Mouse (Mus musculus) CH12.LX (cell line): ENCODE results near the gene Tnnc2. TPM values are rescaled to one million over a fixed set of nuclear protein-coding genes. Genes with fewer than 3 reads are reported as not detected.

Experiments
- DNase-seq: peaks from one replicate; pipeline ENCODE4 v3.0.0-alpha.2; 2013; ENCODE audit errors: extremely low read depth
- H3K27ac ChIP-seq: 2 replicates; pipeline ENCODE4 v1.5.1; 2012; ENCODE audit warnings: low read depth, mild to moderate bottlenecking, control low read depth, moderate library complexity; ENCODE audit not compliant: insufficient read depth
- H3K27me3 ChIP-seq: replicated peaks from 2 replicates; pipeline ENCODE3; 2012; ENCODE audit warnings: inconsistent platforms
- H3K36me3 ChIP-seq, 2 experiments: replicated peaks in 1 of 2; 2 replicates each; pipeline versions ENCODE3 to v1.6.1; 2012; ENCODE audit warnings: inconsistent platforms in 1 of 2, low read length in 1 of 2, mild to moderate bottlenecking in 1 of 2, mixed read lengths in 1 of 2, moderate library complexity in 1 of 2; ENCODE audit not compliant: control insufficient read depth in 1 of 2, insufficient read depth in 1 of 2
- H3K4me1 ChIP-seq, 2 experiments: 2 replicates each; pipeline ENCODE4 v1.6.1; 2012; ENCODE audit warnings: inconsistent platforms in 1 of 2, moderate library complexity in 1 of 2; ENCODE audit not compliant: insufficient read depth in 2 of 2, control insufficient read depth in 1 of 2
- H3K4me2 ChIP-seq: 2 replicates; pipeline ENCODE4 v1.6.1; 2012; ENCODE audit warnings: low read depth, mild to moderate bottlenecking, control low read depth; ENCODE audit not compliant: poor library complexity, insufficient read depth, severe bottlenecking
- H3K4me3 ChIP-seq, 3 experiments: fragments of 150-350 bp in 1 of 3; sonication (generic) in 1 of 3; replicated peaks in 1 of 3; 2 replicates each; pipeline versions ENCODE3 to v1.5.1; 2011 to 2012; ENCODE audit warnings: low read depth in 2 of 3, low read length in 2 of 3, mild to moderate bottlenecking in 2 of 3, moderate library complexity in 2 of 3, control low read depth in 1 of 3, improper control_type of control experiment in 1 of 3, inconsistent platforms in 1 of 3, mixed read lengths in 1 of 3; ENCODE audit not compliant: poor library complexity in 1 of 3
- H3K79me2 ChIP-seq: replicated peaks from 2 replicates; pipeline ENCODE4 v1.6.1; 2012; ENCODE audit warnings: mild to moderate bottlenecking, moderate library complexity; ENCODE audit not compliant: control insufficient read depth, poor library complexity, insufficient read depth, severe bottlenecking; ENCODE audit errors: extremely low read depth
- H3K9ac ChIP-seq: 2 replicates; pipeline ENCODE4 v1.6.1; 2012; ENCODE audit warnings: low read depth, mild to moderate bottlenecking, control low read depth, moderate library complexity; ENCODE audit not compliant: insufficient read depth
- H3K9me3 ChIP-seq: replicated peaks from 2 replicates; pipeline ENCODE3; 2012; ENCODE audit warnings: low read length, inconsistent platforms, mixed read lengths
- CHD2 ChIP-seq: IDR thresholded peaks from 2 replicates; pipeline ENCODE4 v1.6.1; 2011; ENCODE audit warnings: low read length, improper control_type of control experiment
- CTCF ChIP-seq, 2 experiments: IDR thresholded peaks in 1 of 2; conservative IDR thresholded peaks in 1 of 2; 2 replicates each; pipeline ENCODE4 v1.5.1; 2011 to 2012; ENCODE audit warnings: low read depth in 2 of 2, low read length in 2 of 2, improper control_type of control experiment in 1 of 2, inconsistent platforms in 1 of 2, mild to moderate bottlenecking in 1 of 2, moderate library complexity in 1 of 2
- E2F4 ChIP-seq: IDR thresholded peaks from 2 replicates; pipeline ENCODE4 v1.6.1; 2011; ENCODE audit warnings: low read depth, low read length, improper control_type of control experiment; ENCODE audit not compliant: insufficient replicate concordance
- ELF1 ChIP-seq: IDR thresholded peaks from 2 replicates; pipeline ENCODE4 v1.6.1; 2014; ENCODE audit warnings: low read depth, mild to moderate bottlenecking, inconsistent platforms, low read length, improper control_type of control experiment
- EP300 ChIP-seq: IDR thresholded peaks from 2 replicates; pipeline ENCODE4 v1.6.1; 2011; ENCODE audit warnings: low read length, improper control_type of control experiment
- GABPA ChIP-seq: IDR thresholded peaks from 2 replicates; pipeline ENCODE4 v1.6.1; 2012; ENCODE audit warnings: low read depth, low read length, improper control_type of control experiment, inconsistent platforms; ENCODE audit not compliant: insufficient replicate concordance
- JUND ChIP-seq: conservative IDR thresholded peaks from 2 replicates; pipeline ENCODE4 v1.6.1; 2011; ENCODE audit warnings: low read depth, low read length, improper control_type of control experiment
- KAT2A ChIP-seq: IDR thresholded peaks from 2 replicates; pipeline ENCODE4 v1.6.1; 2012; ENCODE audit warnings: low read length, improper control_type of control experiment, inconsistent platforms; ENCODE audit not compliant: insufficient replicate concordance
- MAX ChIP-seq: IDR thresholded peaks from 2 replicates; pipeline ENCODE4 v1.6.1; 2011; ENCODE audit warnings: low read length, improper control_type of control experiment
- MAZ ChIP-seq: IDR thresholded peaks from 2 replicates; pipeline ENCODE4 v1.6.1; 2012; ENCODE audit warnings: low read depth, mild to moderate bottlenecking, inconsistent platforms, low read length, improper control_type of control experiment, moderate library complexity
- MEF2A ChIP-seq: IDR thresholded peaks from 2 replicates; pipeline ENCODE4 v1.6.1; 2014; ENCODE audit warnings: low read depth, mild to moderate bottlenecking, inconsistent platforms, low read length, improper control_type of control experiment, borderline replicate concordance
- MXI1 ChIP-seq: IDR thresholded peaks from 2 replicates; pipeline ENCODE4 v1.6.1; 2011; ENCODE audit warnings: mild to moderate bottlenecking, low read depth, low read length, improper control_type of control experiment
- NELFE ChIP-seq: IDR thresholded peaks from 2 replicates; pipeline ENCODE4 v1.6.1; 2011; ENCODE audit warnings: low read depth, low read length, improper control_type of control experiment
- PAX5 ChIP-seq: IDR thresholded peaks from 2 replicates; pipeline ENCODE4 v1.6.1; 2012; ENCODE audit warnings: low read length, inconsistent platforms, mixed read lengths
- POLR2A ChIP-seq: IDR thresholded peaks from 2 replicates; pipeline ENCODE4 v1.6.1; 2011; ENCODE audit warnings: low read depth, mild to moderate bottlenecking, improper control_type of control experiment, low read length
- POLR2AphosphoS2 ChIP-seq: IDR thresholded peaks from 2 replicates; pipeline ENCODE4 v1.6.1; 2011; ENCODE audit warnings: low read depth, low read length, improper control_type of control experiment
- RCOR1 ChIP-seq: conservative IDR thresholded peaks from 2 replicates; pipeline ENCODE4 v1.6.1; 2012; ENCODE audit warnings: low read depth, mild to moderate bottlenecking, inconsistent platforms, low read length, improper control_type of control experiment
- SIN3A ChIP-seq: IDR thresholded peaks from 2 replicates; pipeline ENCODE4 v1.6.1; 2012; ENCODE audit warnings: low read length, improper control_type of control experiment, inconsistent platforms
- SMC3 ChIP-seq: IDR thresholded peaks from 2 replicates; pipeline ENCODE4 v1.6.1; 2011; ENCODE audit warnings: low read depth, low read length, improper control_type of control experiment
- USF1 ChIP-seq: IDR thresholded peaks from 2 replicates; pipeline ENCODE4 v1.6.1; 2014; ENCODE audit warnings: low read depth, mild to moderate bottlenecking, inconsistent platforms, low read length, improper control_type of control experiment
- USF2 ChIP-seq: conservative IDR thresholded peaks from 2 replicates; pipeline ENCODE4 v1.6.1; 2011; ENCODE audit warnings: low read depth, low read length, improper control_type of control experiment
- ZC3H11A ChIP-seq: IDR thresholded peaks from 2 replicates; pipeline ENCODE4 v1.6.1; 2012; ENCODE audit warnings: low read depth, mild to moderate bottlenecking, inconsistent platforms, low read length, improper control_type of control experiment
- ZKSCAN1 ChIP-seq: IDR thresholded peaks from 2 replicates; pipeline ENCODE4 v1.6.1; 2012; ENCODE audit warnings: low read depth, inconsistent platforms, low read length, improper control_type of control experiment, borderline replicate concordance
- ZMIZ1 ChIP-seq: IDR thresholded peaks from 2 replicates; pipeline ENCODE4 v1.6.1; 2012; ENCODE audit warnings: low read depth, mild to moderate bottlenecking, inconsistent platforms, low read length, improper control_type of control experiment
- ZNF384 ChIP-seq: IDR thresholded peaks from 2 replicates; pipeline ENCODE4 v1.6.1; 2012; ENCODE audit warnings: low read depth, low read length, improper control_type of control experiment, inconsistent platforms
- dilution Hi-C: fragments of 300-500 bp; cut with MboI; formaldehyde crosslinking; loops from 2 replicates; pipeline ENCODE4 v1.14.3; 2020; ENCODE audit warnings: low sequenced_read_pairs; ENCODE audit not compliant: extremely low pct_unique_long_range_greater_than_20kb, extremely low pct_ligation_motif_present
- in situ Hi-C: fragments of 300-500 bp; cut with MboI; formaldehyde crosslinking; loops from 3 replicates; pipeline ENCODE4 v1.14.3; 2019; ENCODE audit warnings: low sequenced_read_pairs, low pct_ligation_motif_present, low pct_unique_long_range_greater_than_20kb, mixed read lengths
- polyA plus RNA-seq: library from polyadenylated mRNA; unstranded; fragments of >175 nt; gene quantifications from 2 replicates; pipeline ENCODE4 v1.2.1, GENCODE M21; 2012; ENCODE audit warnings: low read depth; ENCODE audit not compliant: insufficient read length
- total RNA-seq, 2 experiments: library from RNA; depleted of rRNA; stranded (reverse); fragments of 300-350 nt in 1 of 2; fragments of >200 nt in 1 of 2; gene quantifications; 2 replicates each; pipeline ENCODE4 v1.2.3; 2012 to 2014

Tnnc2 gene
- total and polyA plus RNA-seq, 3 experiments: not detected

DNA sequence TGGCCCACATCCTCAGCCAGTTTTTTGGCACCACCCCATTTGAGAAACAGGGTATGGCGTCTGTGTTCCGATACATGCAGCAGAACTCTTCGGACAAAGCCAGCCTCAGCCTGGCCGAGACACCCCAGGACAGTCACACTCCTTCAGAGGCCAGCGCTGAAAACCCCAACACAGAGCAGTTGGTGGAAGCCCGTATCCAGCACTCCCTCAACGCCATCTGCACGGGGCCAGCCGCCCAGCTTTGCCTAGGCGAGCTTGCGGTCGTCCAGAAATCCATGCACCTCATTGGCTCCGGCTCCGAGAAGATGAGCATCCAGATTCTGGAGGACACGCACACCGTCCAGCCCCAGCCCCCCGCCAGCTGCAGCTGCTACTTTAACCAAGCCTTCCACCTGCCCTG, 45.8 kb upstream of the Tnnc2 start:
- no peak for DNase-seq
- TF ChIP-seq ZKSCAN1 (no peak), GABPA (no peak), ZNF384 (no peak), CHD2 (no peak), MAZ (no peak), NELFE (no peak), ELF1 (no peak), PAX5 (no peak), ZC3H11A (no peak), KAT2A (no peak), RCOR1 (no peak), EP300 (no peak)
- H3K79me2 ChIP-seq: no peaks in the 10 kb centered on the region; the same call in 1 of the 2 replicates
- in situ Hi-C loops (no loop called here), dilution Hi-C loops (no loop called here)
- H3K27me3 ChIP-seq: no peaks in the 10 kb centered on the region
- H3K9me3 ChIP-seq: no peaks in the 10 kb centered on the region
- no peak overlapping the region for H3K27ac ChIP-seq
- peaks cover 0 to 43% of the 10 kb centered on the region in 2 experiments; a peak in 3 of 4 replicates for H3K4me1 ChIP-seq
- peaks cover 38 to 58% of the 10 kb centered on the region in 2 experiments for H3K36me3 ChIP-seq
- H3K9ac ChIP-seq: no peak overlapping the region
- H3K4me2 ChIP-seq: no peak overlapping the region
- H3K4me3 ChIP-seq: no peak overlapping the region

- no peak for DNase-seq
- H3K4me1 ChIP-seq: peaks cover 0 to 33% of the 10 kb centered on the region in 2 experiments; a peak in 3 of 4 replicates
- H3K27ac ChIP-seq: no peak overlapping the region
- H3K4me2 ChIP-seq: peak overlapping the region; percentile 35; the same call in 1 of the 2 replicates
- no peaks in the 10 kb centered on the region; the same call in 1 of the 2 replicates for H3K79me2 ChIP-seq
- no peaks in the 10 kb centered on the region for H3K9me3 ChIP-seq
- no peak overlapping the region for H3K4me3 ChIP-seq
- no peaks in the 10 kb centered on the region for H3K27me3 ChIP-seq
- peaks cover 42 to 69% of the 10 kb centered on the region in 2 experiments for H3K36me3 ChIP-seq
- TF ChIP-seq POLR2A: no peak
- TF ChIP-seq E2F4: no peak
- no peak for TF ChIP-seq MAZ
- TF ChIP-seq MXI1: no peak
- TF ChIP-seq EP300: no peak
- TF ChIP-seq KAT2A: no peak
- TF ChIP-seq JUND: no peak
- no peak for TF ChIP-seq NELFE
- TF ChIP-seq SIN3A: no peak
- no peak for TF ChIP-seq USF1
- TF ChIP-seq POLR2AphosphoS2: no peak
- TF ChIP-seq USF2: no peak
- TF ChIP-seq MAX: no peak
- no peak for TF ChIP-seq ZMIZ1
- TF ChIP-seq ZKSCAN1: no peak
- TF ChIP-seq MEF2A: no peak
- no peak for TF ChIP-seq CTCF (conservative IDR thresholded peaks at IDR 0.05 in 1 of 2, IDR thresholded peaks at IDR 0.05 in 1 of 2; ENCODE audit: low read depth in 2 of 2, low read length in 2 of 2)
- no peak for TF ChIP-seq SMC3
- TF ChIP-seq GABPA: no peak
- no peak overlapping the region for H3K9ac ChIP-seq
- dilution Hi-C loops (no loop called here), in situ Hi-C loops (no loop called here)
These were observed 44.2 kb upstream of the Tnnc2 start for GRCm38 (mm10) chr2:164823969-164824368.
